Mouse (Mus musculus): ENCODE results near the gene Il10rb. TPM values are rescaled to one million over a fixed set of nuclear protein-coding genes. Genes with fewer than 3 reads are reported as not detected.

Il10rb gene
- polyA plus RNA-seq, 1 experiment from 2014 or later, result 29.8 TPM

GRCm38 (mm10) chr16:91390100-91390499, 15.9 kb upstream of the Il10rb start:
- Histone ChIP-seq H3K27ac (ENCODE audit: low read depth, low read length) (no peak overlapping the region), H3K36me3 (ENCODE audit: control insufficient read depth, insufficient read depth, low read length) (peaks cover 55% of the 10 kb centered on the region), H3K9me3 (ENCODE audit: control insufficient read depth, low read length) (no peaks in the 10 kb centered on the region; the same call in 1 of the 2 replicates), H3K4me3 (ENCODE audit: low read depth, low read length) (no peak overlapping the region), H3K27me3 (replicated peaks; ENCODE audit: control insufficient read depth, insufficient read depth, low read length) (no peaks in the 10 kb centered on the region), H3K9ac (ENCODE audit: low read depth, low read length) (no peak overlapping the region), H3K4me2 (no peak overlapping the region), H3K4me1 (replicated peaks; ENCODE audit: control insufficient read depth, insufficient read depth, low read length) (no peaks in the 10 kb centered on the region)
- 90% methylated on average over 4 of the region's 4 CpGs for WGBS
- DNase-seq (ENCODE audit: low spot score), result no peak
- ATAC-seq (replicated peaks; ENCODE audit: low FRiP score), result no peak

DNA sequence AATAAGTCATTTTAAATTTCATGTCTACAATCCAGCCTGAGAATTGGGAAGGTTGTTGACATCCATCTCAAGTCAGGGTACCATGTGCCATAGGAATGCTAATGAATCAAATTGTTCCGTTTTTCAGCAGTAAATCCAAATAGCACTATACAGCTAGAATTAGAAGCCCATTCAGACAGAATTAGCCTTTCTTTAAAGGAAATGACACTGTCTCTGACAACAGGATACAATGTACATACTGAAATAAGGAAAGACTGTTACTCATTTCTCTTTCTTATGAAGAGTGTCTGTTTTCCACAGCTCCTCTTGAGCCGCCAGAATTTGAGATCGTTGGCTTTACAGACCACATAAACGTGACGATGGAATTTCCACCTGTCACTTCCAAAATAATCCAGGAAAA, 14.5 kb upstream of the Il10rb start, which contains the start of gene Gm21970:
TSS of gene Gm21970 (plus strand) at position 301 of the 400 bp plus-strand sequence.
- no peak for ATAC-seq (replicated peaks; ENCODE audit: low FRiP score)
- H3K9me3 ChIP-seq (ENCODE audit: control insufficient read depth, low read length), result no peaks in the 10 kb centered on the region; the same call in 1 of the 2 replicates
- no peak within 1 kb of the TSS for H3K27ac ChIP-seq (ENCODE audit: low read depth, low read length)

GRCm38 (mm10) chr16:91394826-91395410, 11.0 kb upstream of the Il10rb start:
- ATAC-seq (replicated peaks; ENCODE audit: low FRiP score) (no peak), DNase-seq (ENCODE audit: low spot score) (no peak)
- H3K4me3 ChIP-seq (ENCODE audit: low read depth, low read length), result no peak overlapping the region
- 79% methylated on average over 4 of the region's 4 CpGs for WGBS
- no peak overlapping the region for H3K9ac ChIP-seq (ENCODE audit: low read depth, low read length)
- peaks cover 28% of the 10 kb centered on the region for H3K36me3 ChIP-seq (ENCODE audit: control insufficient read depth, insufficient read depth, low read length)
- peaks cover 24% of the 10 kb centered on the region for H3K4me1 ChIP-seq (replicated peaks; ENCODE audit: control insufficient read depth, insufficient read depth, low read length)
- H3K4me2 ChIP-seq, result no peak overlapping the region
- H3K27me3 ChIP-seq (replicated peaks; ENCODE audit: control insufficient read depth, insufficient read depth, low read length), result no peaks in the 10 kb centered on the region
- no peaks in the 10 kb centered on the region for H3K9me3 ChIP-seq (ENCODE audit: control insufficient read depth, low read length)
- no peak overlapping the region for H3K27ac ChIP-seq (ENCODE audit: low read depth, low read length)

More for the DNA sequence above, 14.5 kb upstream of the Il10rb start, which contains the start of gene Gm21970:
- Histone ChIP-seq H3K4me2 (no peak within 1 kb of the TSS), H3K4me3 (ENCODE audit: low read depth, low read length) (no peak within 1 kb of the TSS), H3K9ac (ENCODE audit: low read depth, low read length) (no peak within 1 kb of the TSS), H3K4me1 (replicated peaks; ENCODE audit: control insufficient read depth, insufficient read depth, low read length) (peaks cover 6% of the 10 kb centered on the region), H3K36me3 (ENCODE audit: control insufficient read depth, insufficient read depth, low read length) (peaks cover 52% of the 10 kb centered on the region), H3K27me3 (replicated peaks; ENCODE audit: control insufficient read depth, insufficient read depth, low read length) (no peaks in the 10 kb centered on the region)
- DNase-seq (ENCODE audit: low spot score), result no peak
- WGBS, result 85% methylated on average over 5 of the region's 5 CpGs

DNA sequence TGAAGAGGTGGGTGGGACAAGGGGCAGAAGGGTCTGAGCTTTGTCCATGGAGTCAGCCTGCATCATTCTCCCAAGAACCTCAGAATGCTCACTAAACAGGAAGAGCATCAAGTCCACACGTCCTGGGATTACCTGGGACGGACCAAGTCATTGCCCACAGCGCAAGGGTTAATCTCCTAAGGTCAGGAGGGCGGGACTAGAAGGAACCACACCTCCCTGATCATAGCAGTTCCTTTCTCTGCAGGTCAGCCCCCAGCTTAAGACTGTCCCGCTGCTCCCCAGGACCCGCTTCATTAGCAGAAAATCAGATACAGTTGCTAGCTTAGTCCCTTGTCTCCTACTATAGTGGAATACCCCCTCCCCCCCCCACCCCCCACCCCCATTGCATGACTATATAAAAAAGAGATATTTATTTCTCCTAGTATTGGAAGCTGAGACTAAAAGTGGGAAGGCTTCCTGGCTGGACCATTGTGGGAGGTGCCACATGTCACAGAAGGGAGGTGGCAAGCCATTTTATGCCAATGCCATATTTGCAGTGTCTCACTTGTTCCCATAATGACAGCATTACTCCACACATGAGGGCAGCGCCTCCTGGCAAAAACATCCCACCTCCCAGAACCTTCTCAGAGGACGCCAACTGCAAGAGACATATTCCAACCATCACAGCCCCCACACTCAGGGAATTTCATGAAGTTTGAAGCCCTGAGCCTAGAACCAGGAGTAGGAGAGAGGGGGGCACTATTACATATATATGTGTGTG, 10.2 kb upstream of the Il10rb start:
- H3K36me3 ChIP-seq (ENCODE audit: control insufficient read depth, insufficient read depth, low read length), result peaks cover 30% of the 10 kb centered on the region
- 57% methylated on average over 8 of the region's 8 CpGs for WGBS
- peak; percentile 42; the same call in 1 of the 2 replicates for ATAC-seq (replicated peaks; ENCODE audit: low FRiP score)
- peaks cover 24% of the 10 kb centered on the region for H3K4me1 ChIP-seq (replicated peaks; ENCODE audit: control insufficient read depth, insufficient read depth, low read length)
- H3K9ac ChIP-seq (ENCODE audit: low read depth, low read length), result no peak overlapping the region
- H3K27ac ChIP-seq (ENCODE audit: low read depth, low read length), result peak overlapping the region; percentile 79
- no peak overlapping the region for H3K4me3 ChIP-seq (ENCODE audit: low read depth, low read length)
- no peak overlapping the region for H3K4me2 ChIP-seq
- no peaks in the 10 kb centered on the region for H3K27me3 ChIP-seq (replicated peaks; ENCODE audit: control insufficient read depth, insufficient read depth, low read length)
- H3K9me3 ChIP-seq (ENCODE audit: control insufficient read depth, low read length), result no peaks in the 10 kb centered on the region
- DNase-seq (ENCODE audit: low spot score), result no peak

- WGBS, result 42% methylated on average over 10 of the region's 10 CpGs
- no peaks in the 10 kb centered on the region for H3K27me3 ChIP-seq (replicated peaks; ENCODE audit: control insufficient read depth, insufficient read depth, low read length)
- H3K9ac ChIP-seq (ENCODE audit: low read depth, low read length), result 0 out of 2 replicates have a peak overlapping the region, but pooled peaks have one; percentile 6
Measured at GRCm38 (mm10) chr16:91396844-91397537, 9.0 kb upstream of the Il10rb start.

GRCm38 (mm10) chr16:91398030-91398429, 7.9 kb upstream of the Il10rb start:
- no peaks in the 10 kb centered on the region for H3K27me3 ChIP-seq (replicated peaks; ENCODE audit: control insufficient read depth, insufficient read depth, low read length)
- no peaks in the 10 kb centered on the region for H3K9me3 ChIP-seq (ENCODE audit: control insufficient read depth, low read length)
- 86% methylated on average over 12 of the region's 12 CpGs for WGBS
- H3K4me2 ChIP-seq, result no peak overlapping the region
- H3K4me3 ChIP-seq (ENCODE audit: low read depth, low read length), result no peak overlapping the region
- H3K9ac ChIP-seq (ENCODE audit: low read depth, low read length), result no peak overlapping the region
- H3K4me1 ChIP-seq (replicated peaks; ENCODE audit: control insufficient read depth, insufficient read depth, low read length), result peaks cover 27% of the 10 kb centered on the region
- peaks cover 21% of the 10 kb centered on the region for H3K36me3 ChIP-seq (ENCODE audit: control insufficient read depth, insufficient read depth, low read length)
- ATAC-seq (replicated peaks; ENCODE audit: low FRiP score) (no peak), DNase-seq (ENCODE audit: low spot score) (no peak)
- peak overlapping the region; percentile 28; the same call in 1 of the 2 replicates for H3K27ac ChIP-seq (ENCODE audit: low read depth, low read length)

More at GRCm38 (mm10) chr16:91396844-91397537, 9.0 kb upstream of the Il10rb start:
- no peak for DNase-seq (ENCODE audit: low spot score)
- peak overlapping the region; percentile 79 for H3K27ac ChIP-seq (ENCODE audit: low read depth, low read length)
- ATAC-seq (replicated peaks; ENCODE audit: low FRiP score), result peak; percentile 87
- no peak overlapping the region for H3K4me3 ChIP-seq (ENCODE audit: low read depth, low read length)
- H3K4me2 ChIP-seq, result peak overlapping the region; percentile 33
- H3K9me3 ChIP-seq (ENCODE audit: control insufficient read depth, low read length), result no peaks in the 10 kb centered on the region
- H3K36me3 ChIP-seq (ENCODE audit: control insufficient read depth, insufficient read depth, low read length), result peaks cover 30% of the 10 kb centered on the region
- H3K4me1 ChIP-seq (replicated peaks; ENCODE audit: control insufficient read depth, insufficient read depth, low read length), result peaks cover 27% of the 10 kb centered on the region

DNA sequence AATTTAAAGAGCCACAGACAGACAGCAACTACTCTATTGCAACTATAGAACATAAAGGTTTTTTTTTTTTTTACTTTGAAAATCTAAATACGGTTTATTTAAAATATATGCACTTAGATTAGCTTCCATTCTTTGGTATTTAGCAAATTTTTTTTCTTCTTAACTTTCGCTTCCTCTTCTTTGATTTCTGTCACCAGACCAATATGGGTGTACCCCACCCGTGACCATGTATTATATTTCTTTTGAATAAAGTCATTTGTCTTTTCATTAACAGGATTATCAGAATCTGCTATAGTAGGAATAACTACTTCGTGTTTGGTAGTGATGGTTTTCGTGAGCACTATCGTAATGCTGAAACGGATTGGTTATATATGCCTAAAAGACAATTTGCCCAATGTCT, 7.0 kb upstream of the Il10rb start:
- H3K4me2 ChIP-seq, result no peak overlapping the region
- no peak for DNase-seq (ENCODE audit: low spot score)
- WGBS, result 91% methylated on average over 7 of the region's 7 CpGs
- no peak for ATAC-seq (replicated peaks; ENCODE audit: low FRiP score)
- no peak overlapping the region for H3K27ac ChIP-seq (ENCODE audit: low read depth, low read length)
- H3K36me3 ChIP-seq (ENCODE audit: control insufficient read depth, insufficient read depth, low read length), result peaks cover 20% of the 10 kb centered on the region
- H3K27me3 ChIP-seq (replicated peaks; ENCODE audit: control insufficient read depth, insufficient read depth, low read length), result no peaks in the 10 kb centered on the region
- no peak overlapping the region for H3K9ac ChIP-seq (ENCODE audit: low read depth, low read length)
- H3K9me3 ChIP-seq (ENCODE audit: control insufficient read depth, low read length), result no peaks in the 10 kb centered on the region
- peaks cover 27% of the 10 kb centered on the region for H3K4me1 ChIP-seq (replicated peaks; ENCODE audit: control insufficient read depth, insufficient read depth, low read length)
- H3K4me3 ChIP-seq (ENCODE audit: low read depth, low read length), result no peak overlapping the region

DNA sequence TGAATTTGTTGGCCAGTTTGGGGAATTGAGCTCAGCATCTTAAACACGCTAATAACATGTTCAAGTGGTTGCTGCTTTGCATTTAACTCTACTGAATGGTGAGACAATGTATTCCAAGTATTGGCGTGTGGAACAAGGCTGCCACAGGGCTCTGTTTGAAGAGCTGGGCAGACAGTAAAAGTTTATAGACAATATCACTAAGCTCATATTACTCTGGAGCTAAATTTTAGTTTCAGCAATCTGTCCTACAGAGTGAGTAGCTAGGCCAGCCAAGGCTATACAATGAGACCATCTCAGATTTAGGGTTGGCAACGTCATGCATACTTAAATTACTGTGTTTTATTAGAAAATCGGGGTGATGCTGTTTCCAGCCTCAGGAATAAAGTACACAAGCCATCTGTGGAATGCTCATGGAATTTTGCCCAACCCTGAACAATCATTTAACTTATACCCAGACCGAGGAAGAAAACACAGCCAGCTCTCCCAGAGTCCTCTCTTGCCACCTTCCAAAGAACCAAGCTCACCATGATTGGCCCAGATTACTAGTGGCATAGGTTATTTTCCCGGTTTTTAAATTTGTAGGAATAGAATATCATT, 4.3 kb upstream of the Il10rb start:
- no peak for DNase-seq (ENCODE audit: low spot score)
- Histone ChIP-seq H3K4me3 (ENCODE audit: low read depth, low read length) (no peak overlapping the region), H3K27me3 (replicated peaks; ENCODE audit: control insufficient read depth, insufficient read depth, low read length) (no peaks in the 10 kb centered on the region), H3K36me3 (ENCODE audit: control insufficient read depth, insufficient read depth, low read length) (peaks cover 18% of the 10 kb centered on the region), H3K4me1 (replicated peaks; ENCODE audit: control insufficient read depth, insufficient read depth, low read length) (peaks cover 22% of the 10 kb centered on the region), H3K9ac (ENCODE audit: low read depth, low read length) (no peak overlapping the region), H3K4me2 (no peak overlapping the region), H3K27ac (ENCODE audit: low read depth, low read length) (no peak overlapping the region), H3K9me3 (ENCODE audit: control insufficient read depth, low read length) (no peaks in the 10 kb centered on the region)
- 89% methylated on average over 6 of the region's 6 CpGs for whole genome bisulfite sequencing
- no peak for ATAC-seq (replicated peaks; ENCODE audit: low FRiP score)

Measured in liver, embryonic 11.5 days (tissue).